In the genomic region with DNA sequence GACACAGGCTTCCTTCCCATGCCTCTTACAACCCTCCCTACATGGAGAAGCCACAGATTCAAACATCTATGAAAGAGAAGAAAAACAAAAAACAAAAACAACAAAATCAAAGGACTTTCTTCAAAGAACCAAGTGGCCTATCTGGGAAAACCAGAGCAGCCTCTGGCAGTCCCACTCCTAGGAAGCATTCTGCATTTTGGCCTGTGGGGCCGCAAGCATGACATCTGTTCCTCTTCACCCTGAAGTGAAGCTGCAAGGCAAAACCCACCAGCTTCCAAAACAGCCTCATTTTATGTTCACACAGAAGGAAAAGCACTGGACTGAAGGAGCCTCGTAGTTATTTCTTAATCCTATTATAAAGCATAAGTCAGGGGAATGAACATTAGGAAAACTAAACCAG, we compare ENCODE assay signal across 32 mouse cellular contexts. TPM values are rescaled to one million over a fixed set of nuclear protein-coding genes. Genes with fewer than 3 reads are reported as not detected.
DNase-seq lines count a peak whose midpoint lies in the region; ATAC-seq and TF ChIP-seq lines count a peak whose summit lies in the region.
"Had no signal": no experiment of that assay in that cellular context is flagged by ENCODE, and none has a peak within 500 bp of the region (broad histone marks: within the 10 kb centered on the region; RNA-seq: fewer than 3 reads in every experiment).

No protein-coding gene starts in this region.

- no peak overlapping the region for H3K4me3 ChIP-seq in heart, embryonic 10.5 days
- no peak overlapping the region for H3K4me3 ChIP-seq in lung, postnatal 0 days (ENCODE audit: low read depth, low read length)
- no peak overlapping the region for H3K4me3 ChIP-seq in left cerebral cortex, adult 2 months
- H3K4me3 ChIP-seq: embryonic facial prominence, embryonic 12.5 days; forebrain, embryonic 10.5 days; forebrain, embryonic 15.5 days; heart, adult 2 months; heart, embryonic 15.5 days; hindbrain, embryonic 13.5 days; limb, embryonic 12.5 days; megakaryocyte, embryonic 14.5 days; midbrain, embryonic 12.5 days; myocyte; neural tube, embryonic 12.5 days; stomach, embryonic 15.5 days had no signal

- no peak overlapping the region for H3K4me2 ChIP-seq in lung, postnatal 0 days (replicated peaks; ENCODE audit: low read depth, low read length)
- H3K4me2 ChIP-seq: embryonic facial prominence, embryonic 12.5 days; forebrain, embryonic 15.5 days; heart, embryonic 15.5 days; hindbrain, embryonic 13.5 days; limb, embryonic 12.5 days; midbrain, embryonic 12.5 days; neural tube, embryonic 12.5 days; stomach, embryonic 15.5 days had no signal

- no peak for ATAC-seq in lung, postnatal 0 days
- ATAC-seq: activated CD4-positive, CD25-positive, alpha-beta regulatory T cell, adult 4 months; forebrain, embryonic 15.5 days; intestine, postnatal 0 days had no signal

- no peak overlapping the region for H3K9ac ChIP-seq in lung, postnatal 0 days (replicated peaks; ENCODE audit: low read depth)
- H3K9ac ChIP-seq: embryonic facial prominence, embryonic 12.5 days; forebrain, embryonic 15.5 days; heart, embryonic 15.5 days; hindbrain, embryonic 13.5 days; limb, embryonic 12.5 days; midbrain, embryonic 12.5 days; neural tube, embryonic 12.5 days; stomach, embryonic 15.5 days had no signal

- WGBS in heart, embryonic 10.5 days, result 81% methylated on average over 2 of the region's 2 CpGs
- WGBS in lung, postnatal 0 days, result 64% methylated on average over 2 of the region's 2 CpGs

- intact Hi-C loops in heart, postnatal 10 days (cut with DNase I), result no loop called here
- intact Hi-C loops in left cerebral cortex, adult 2 months (cut with DNase I), result no loop called here

- peaks cover 31% of the 10 kb centered on the region for H3K36me3 ChIP-seq in heart, embryonic 10.5 days
- peaks cover 5% of the 10 kb centered on the region; the same call in 1 of the 2 replicates for H3K36me3 ChIP-seq in lung, postnatal 0 days (ENCODE audit: insufficient read depth, low read length)

- peak; percentile 9 to 17 for DNase-seq in heart, postnatal 10 days
- no peak for DNase-seq in heart, embryonic 10.5 days (ENCODE audit: low spot score)
- peak; percentile 44 for DNase-seq in lung, postnatal 0 days (ENCODE audit: low spot score)
- no peak for DNase-seq in lung, postnatal 14 days
- peak; percentile 29 for DNase-seq in R1 (ENCODE audit: low read depth, low spot score)
- peak; percentile 35 for DNase-seq in adipocyte (ENCODE audit: low spot score)
- no peak for DNase-seq in left cerebral cortex, adult 2 months (ENCODE audit: extremely low spot score in 1 of 2, low spot score in 2 of 2)
- DNase-seq: adrenal gland, adult 8-10 months; B cell, adult 2 months; cerebellum, adult 8-10 months; cerebellum, postnatal 36 days; gastrocnemius, postnatal 36 days; heart, adult 2 months; heart, postnatal 4 days; kidney, adult 9 months; layer of hippocampus, adult 9-11 months; lung, postnatal 36 days; thymus, adult 18-20 months; thymus, postnatal 25 days had no signal

- TF ChIP-seq EP300 in lung, postnatal 0 days (IDR thresholded peaks at IDR 0.05), result no peak

- no peak; the same call in 1 of the 2 replicates for TF ChIP-seq CTCF in lung, postnatal 0 days (IDR thresholded peaks at IDR 0.05)
- no peak for TF ChIP-seq CTCF in left cerebral cortex, adult 2 months (IDR thresholded peaks at IDR 0.05)

- H3K4me1 ChIP-seq in heart, embryonic 10.5 days, result peaks cover 7% of the 10 kb centered on the region; the same call in 1 of the 2 replicates
- no peaks in the 10 kb centered on the region for H3K4me1 ChIP-seq in lung, postnatal 0 days (ENCODE audit: insufficient read depth, low read depth, low read length)
- H3K4me1 ChIP-seq: embryonic facial prominence, embryonic 12.5 days had no signal

- H3K9me3 ChIP-seq in heart, embryonic 10.5 days, result no peaks in the 10 kb centered on the region
- H3K9me3 ChIP-seq in lung, postnatal 0 days (ENCODE audit: low read length), result no peaks in the 10 kb centered on the region
- H3K9me3 ChIP-seq: embryonic facial prominence, embryonic 12.5 days; forebrain, embryonic 10.5 days; forebrain, embryonic 15.5 days; heart, embryonic 15.5 days; hindbrain, embryonic 13.5 days; limb, embryonic 12.5 days; megakaryocyte, embryonic 14.5 days; midbrain, embryonic 12.5 days; neural tube, embryonic 12.5 days; stomach, embryonic 15.5 days had no signal

- no peak overlapping the region for H3K27ac ChIP-seq in heart, embryonic 10.5 days
- no peak overlapping the region for H3K27ac ChIP-seq in lung, postnatal 0 days (ENCODE audit: low read length)
- H3K27ac ChIP-seq in left cerebral cortex, adult 2 months, result no peak overlapping the region
- H3K27ac ChIP-seq: embryonic facial prominence, embryonic 12.5 days; forebrain, embryonic 10.5 days; forebrain, embryonic 15.5 days; heart, adult 2 months; heart, embryonic 15.5 days; hindbrain, embryonic 13.5 days; limb, embryonic 12.5 days; midbrain, embryonic 12.5 days; neural tube, embryonic 12.5 days had no signal

- no peaks in the 10 kb centered on the region for H3K27me3 ChIP-seq in heart, embryonic 10.5 days (ENCODE audit: insufficient read depth, poor library complexity, severe bottlenecking)
- H3K27me3 ChIP-seq in lung, postnatal 0 days (replicated peaks; ENCODE audit: insufficient read depth, low read length), result no peaks in the 10 kb centered on the region
- H3K27me3 ChIP-seq: embryonic facial prominence, embryonic 12.5 days; forebrain, embryonic 15.5 days; heart, embryonic 15.5 days; hindbrain, embryonic 13.5 days; limb, embryonic 12.5 days; megakaryocyte, embryonic 14.5 days; midbrain, embryonic 12.5 days; neural tube, embryonic 12.5 days; stomach, embryonic 15.5 days had no signal

RNA-seq across cellular contexts. Expression of a gene that starts 56.1 kb away (rescaled TPM):
- total RNA-seq in heart, postnatal 10 days (2021), result 10 to 100 TPM; 28.2 to 29.8 TPM
- polyA plus RNA-seq in heart, embryonic 10.5 days (2016; fragmentation: Nextera tagmentation; extraction: Ambion mirVana), result 105 and 121 TPM in 2 replicates
- polyA plus RNA-seq in lung, postnatal 0 days (2015; fragmentation: Nextera tagmentation; extraction: Ambion mirVana), result 57.4 and 60.4 TPM in 2 replicates
- 10 to 100 TPM; 26.0 to 31.6 TPM for total RNA-seq in left cerebral cortex, adult 2 months (2021)

Comparison
In these comparisons a context has a peak if more than half of its experiments do, and no peak if none do; other contexts are left out.
1. DNase-seq: peak in heart, postnatal 10 days (2 of 2), lung, postnatal 0 days (single experiment), R1 (single experiment) and adipocyte (single experiment); none in heart, embryonic 10.5 days (single experiment), lung, postnatal 14 days (single experiment) and left cerebral cortex, adult 2 months (0 of 2).